10 mouse cellular contexts compared by ENCODE assay signal in genomic region chr1:134562457-134562856, GRCm38 (mm10). TPM values are rescaled to one million over a fixed set of nuclear protein-coding genes. Genes with fewer than 3 reads are reported as not detected.
A peak's percentile ranks its signal among the peaks of the same experiment; 100 is the strongest.
DNase-seq lines count a peak whose midpoint lies in the region; ATAC-seq and TF ChIP-seq lines count a peak whose summit lies in the region.
"Had no signal": no experiment of that assay in that cellular context is flagged by ENCODE, and none has a peak within 500 bp of the region (broad histone marks: within the 10 kb centered on the region; RNA-seq: fewer than 3 reads in every experiment).

No protein-coding gene starts in this region.

- no peaks in the 10 kb centered on the region for H3K27me3 ChIP-seq in lung, postnatal 0 days (replicated peaks; ENCODE audit: insufficient read depth, low read length)
- no peaks in the 10 kb centered on the region for H3K27me3 ChIP-seq in forebrain, embryonic 15.5 days
- no peaks in the 10 kb centered on the region for H3K27me3 ChIP-seq in liver, embryonic 13.5 days
- no peaks in the 10 kb centered on the region for H3K27me3 ChIP-seq in stomach, postnatal 0 days (ENCODE audit: control insufficient read depth, insufficient read depth, low read length)

- H3K4me2 ChIP-seq in lung, postnatal 0 days (replicated peaks; ENCODE audit: low read depth, low read length): no peak overlapping the region
- H3K4me2 ChIP-seq in forebrain, embryonic 15.5 days (replicated peaks): peak overlapping the region; percentile 52
- peak overlapping the region; percentile 99 for H3K4me2 ChIP-seq in liver, embryonic 13.5 days
- peak overlapping the region; percentile 82 for H3K4me2 ChIP-seq in stomach, postnatal 0 days (replicated peaks; ENCODE audit: low read depth)

- TF ChIP-seq CTCF in lung, postnatal 0 days (IDR thresholded peaks at IDR 0.05): no peak
- TF ChIP-seq CTCF in stomach, postnatal 0 days (IDR thresholded peaks at IDR 0.05; ENCODE audit: low read depth): no peak

- 0 out of 2 replicates have a peak overlapping the region, but pooled peaks have one; percentile 95 for H3K9ac ChIP-seq in lung, postnatal 0 days (replicated peaks; ENCODE audit: low read depth)
- H3K9ac ChIP-seq in forebrain, embryonic 15.5 days (replicated peaks): 0 out of 2 replicates have a peak overlapping the region, but pooled peaks have one; percentile 95
- no peak overlapping the region for H3K9ac ChIP-seq in liver, embryonic 13.5 days
- no peak overlapping the region for H3K9ac ChIP-seq in stomach, postnatal 0 days (ENCODE audit: low read length)

- peaks cover 12% of the 10 kb centered on the region; the same call in 1 of the 2 replicates for H3K4me1 ChIP-seq in lung, postnatal 0 days (ENCODE audit: insufficient read depth, low read depth, low read length)
- H3K4me1 ChIP-seq in forebrain, embryonic 15.5 days: peaks cover 35% of the 10 kb centered on the region
- H3K4me1 ChIP-seq in liver, embryonic 13.5 days (replicated peaks): peaks cover 38% of the 10 kb centered on the region
- no peaks in the 10 kb centered on the region; the same call in 1 of the 2 replicates for H3K4me1 ChIP-seq in stomach, postnatal 0 days (replicated peaks; ENCODE audit: control insufficient read depth, insufficient read depth)

- DNase-seq in lung, postnatal 0 days (ENCODE audit: low spot score): no peak
- no peak for DNase-seq in lung, adult 18-20 months
- DNase-seq in liver, embryonic 13.5 days: no peak
- no peak for DNase-seq in stomach, postnatal 0 days (ENCODE audit: low spot score)
- no peak for DNase-seq in adrenal gland, postnatal 25 days
- no peak for DNase-seq in MN1 (ENCODE audit: low spot score)
- DNase-seq in left cerebral cortex, adult 9 months (ENCODE audit: low spot score in 2 of 2): no peak

- no peak overlapping the region for H3K27ac ChIP-seq in lung, postnatal 0 days (ENCODE audit: low read length)
- peak overlapping the region; percentile 95; the same call in 1 of the 2 replicates for H3K27ac ChIP-seq in forebrain, embryonic 15.5 days (replicated peaks)
- peak overlapping the region; percentile 14; the same call in 1 of the 2 replicates for H3K27ac ChIP-seq in liver, embryonic 13.5 days
- no peak overlapping the region for H3K27ac ChIP-seq in stomach, postnatal 0 days (replicated peaks)

- no peak overlapping the region for H3K4me3 ChIP-seq in lung, postnatal 0 days (ENCODE audit: low read depth, low read length)
- H3K4me3 ChIP-seq in forebrain, embryonic 15.5 days: peak overlapping the region; percentile 90
- H3K4me3 ChIP-seq in liver, embryonic 13.5 days (replicated peaks): peak overlapping the region; percentile 92; the same call in 1 of the 2 replicates
- no peak overlapping the region for H3K4me3 ChIP-seq in stomach, postnatal 0 days (ENCODE audit: low read depth, low read length)

- H3K36me3 ChIP-seq in lung, postnatal 0 days (ENCODE audit: insufficient read depth, low read length): no peaks in the 10 kb centered on the region
- no peaks in the 10 kb centered on the region for H3K36me3 ChIP-seq in forebrain, embryonic 15.5 days
- H3K36me3 ChIP-seq in liver, embryonic 13.5 days: no peaks in the 10 kb centered on the region
- H3K36me3 ChIP-seq in stomach, postnatal 0 days (ENCODE audit: control insufficient read depth, insufficient read depth, low read length): no peaks in the 10 kb centered on the region

- TF ChIP-seq EP300 in lung, postnatal 0 days (IDR thresholded peaks at IDR 0.05): no peak
- no peak for TF ChIP-seq EP300 in stomach, postnatal 0 days (optimal IDR thresholded peaks at IDR 0.05)

- ATAC-seq in lung, postnatal 0 days: no peak
- ATAC-seq in forebrain, embryonic 15.5 days (replicated peaks): no peak
- no peak for ATAC-seq in liver, embryonic 13.5 days (ENCODE audit: low read depth)
- no peak for ATAC-seq in stomach, postnatal 0 days (ENCODE audit: low FRiP score, low TSS enrichment)

- no peaks in the 10 kb centered on the region for H3K9me3 ChIP-seq in lung, postnatal 0 days (ENCODE audit: low read length)
- no peaks in the 10 kb centered on the region for H3K9me3 ChIP-seq in forebrain, embryonic 15.5 days
- no peaks in the 10 kb centered on the region for H3K9me3 ChIP-seq in liver, embryonic 13.5 days (replicated peaks)
- no peaks in the 10 kb centered on the region for H3K9me3 ChIP-seq in stomach, postnatal 0 days (ENCODE audit: control insufficient read depth, low read length)

RNA-seq across cellular contexts. Expression of gene Kdm5b, which starts 2.5 kb away (rescaled TPM):
- polyA plus RNA-seq in lung, postnatal 0 days (2015; fragmentation: Nextera tagmentation; extraction: Ambion mirVana): 33.3 and 37.5 TPM in 2 replicates
- 104 and 107 TPM in 2 replicates for polyA plus RNA-seq in forebrain, embryonic 15.5 days (2015; fragmentation: Nextera tagmentation; extraction: Ambion mirVana)
- polyA plus RNA-seq in liver, embryonic 13.5 days (2015; fragmentation: Nextera tagmentation; extraction: Ambion mirVana): 7.6 and 7.7 TPM in 2 replicates
- 28.5 and 29.5 TPM in 2 replicates for polyA plus RNA-seq in stomach, postnatal 0 days (2015; fragmentation: Nextera tagmentation; extraction: Ambion mirVana)
- total RNA-seq in adrenal gland, postnatal 25 days (2021): 45.5 and 55.4 TPM in 2 replicates

RNA-seq across cellular contexts. Expression of gene Mgat4e, which starts 13.0 kb away (rescaled TPM):
- not detected in 2 replicates for polyA plus RNA-seq in lung, postnatal 0 days (2015; fragmentation: Nextera tagmentation; extraction: Ambion mirVana)
- polyA plus RNA-seq in forebrain, embryonic 15.5 days (2015; fragmentation: Nextera tagmentation; extraction: Ambion mirVana): not detected in 2 replicates
- not detected in 2 replicates for polyA plus RNA-seq in liver, embryonic 13.5 days (2015; fragmentation: Nextera tagmentation; extraction: Ambion mirVana)
- not detected in 2 replicates for polyA plus RNA-seq in stomach, postnatal 0 days (2015; fragmentation: Nextera tagmentation; extraction: Ambion mirVana)
- total RNA-seq in adrenal gland, postnatal 25 days (2021): not detected in 2 replicates
- polyA plus RNA-seq: cortical plate, adult 2 months; large intestine, adult 2 months had no signal

Comparison
In these comparisons a context has a peak if more than half of its experiments do, and no peak if none do; other contexts are left out.
1. H3K27ac ChIP-seq: peak in forebrain, embryonic 15.5 days (single experiment) and liver, embryonic 13.5 days (single experiment); none in lung, postnatal 0 days (single experiment) and stomach, postnatal 0 days (single experiment).
2. H3K4me3 ChIP-seq: peak in forebrain, embryonic 15.5 days (single experiment) and liver, embryonic 13.5 days (single experiment); none in lung, postnatal 0 days (single experiment) and stomach, postnatal 0 days (single experiment).
3. H3K9ac ChIP-seq: peak in lung, postnatal 0 days (single experiment) and forebrain, embryonic 15.5 days (single experiment); none in liver, embryonic 13.5 days (single experiment) and stomach, postnatal 0 days (single experiment).